Mouse (Mus musculus) lung, postnatal 0 days (tissue): Measurements from ENCODE around the gene Ndufaf8.

ENCODE experiments used
- CTCF ChIP-seq: IDR thresholded peaks from 2 replicates; pipeline ENCODE4 v1.5.1; 2016; ENCODE audit warnings: antibody characterized with exemption, mild to moderate bottlenecking
- EP300 ChIP-seq: IDR thresholded peaks from 2 replicates; pipeline ENCODE4 v1.6.1; 2016; ENCODE audit warnings: antibody characterized with exemption, mild to moderate bottlenecking, control low read depth

DNA sequence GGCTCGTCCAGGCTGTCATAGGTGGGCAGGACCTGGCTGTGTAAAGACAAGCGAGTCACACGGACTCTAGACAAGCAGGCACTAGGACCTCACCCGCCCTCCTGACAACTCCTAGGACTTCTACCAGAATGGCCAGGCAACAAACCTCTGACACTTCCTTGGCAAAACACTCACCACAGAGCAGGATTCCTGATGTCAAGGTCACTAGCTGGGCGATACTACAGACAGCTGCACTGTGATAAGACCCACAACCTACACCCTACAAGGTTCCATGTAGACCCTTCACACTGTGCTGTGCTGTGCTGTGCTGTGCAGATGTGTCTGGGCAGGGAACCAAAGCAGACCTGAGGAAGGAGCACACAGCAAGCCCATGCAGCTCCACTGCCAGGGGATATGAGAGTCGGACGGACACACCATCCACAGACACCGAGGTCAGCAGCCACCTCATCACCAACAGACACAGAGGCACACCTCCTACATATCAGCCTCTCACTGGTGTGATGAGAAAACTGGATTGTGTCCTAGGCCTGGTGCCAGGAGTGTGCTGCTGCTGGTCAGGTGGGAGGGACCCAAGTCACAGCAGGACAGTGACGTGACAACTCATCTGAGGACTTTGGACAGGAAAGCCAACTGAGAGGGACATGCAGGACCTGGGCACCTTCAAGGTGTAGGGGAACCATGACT lies 36.3 kb downstream of the Ndufaf8 start:
- TF ChIP-seq EP300 (no peak), CTCF (no peak)
